Mouse (Mus musculus) bone marrow macrophage, adult 2 months (primary cell): ENCODE results near the gene Wdfy3.

Experiments used
- CTCF ChIP-seq: IDR thresholded peaks from 2 replicates; pipeline ENCODE4 v1.5.1; 2012; ENCODE audit warnings: low read depth, mild to moderate bottlenecking, low read length, moderate library complexity
- POLR2A ChIP-seq: IDR thresholded peaks from 2 replicates; pipeline ENCODE4 v1.6.1; 2012; ENCODE audit warnings: mild to moderate bottlenecking, low read depth, low read length, borderline replicate concordance

GRCm38 (mm10) chr5:101887989-101888388 is 181.7 kb downstream of the Wdfy3 start:
- TF ChIP-seq CTCF: no peak
- no peak for TF ChIP-seq POLR2A
